In the genomic region with DNA sequence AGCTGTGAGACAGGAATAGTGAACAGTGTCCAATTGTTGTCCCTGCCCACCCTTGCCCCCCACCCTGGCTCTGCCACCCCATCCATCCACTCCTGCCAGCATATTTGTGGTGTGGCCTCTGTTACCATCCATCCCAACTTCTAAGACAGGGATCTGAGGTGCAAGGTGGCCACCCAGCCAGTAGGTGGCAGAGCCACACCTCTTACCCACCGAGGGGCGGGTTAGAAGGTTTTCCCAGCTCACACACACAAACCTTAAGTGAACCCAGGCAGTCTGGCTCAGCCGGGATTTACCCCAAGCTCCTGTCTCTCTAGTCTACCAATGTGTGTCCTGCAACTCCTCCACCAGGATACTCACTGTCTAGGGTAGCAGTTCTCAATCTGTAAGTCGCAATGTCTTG, we compare ENCODE assay signal across 9 mouse cellular contexts. TPM values are rescaled to one million over a fixed set of nuclear protein-coding genes. Genes with fewer than 3 reads are reported as not detected.
DNase-seq lines count a peak whose midpoint lies in the region; ATAC-seq and TF ChIP-seq lines count a peak whose summit lies in the region.
"Had no signal": no experiment of that assay in that cellular context is flagged by ENCODE, and none has a peak within 500 bp of the region (broad histone marks: within the 10 kb centered on the region; RNA-seq: fewer than 3 reads in every experiment).

No protein-coding gene starts in this region.

- ATAC-seq in frontal cortex, adult (ENCODE audit: low TSS enrichment), result peak; percentile 52; the same call in 1 of the 2 replicates
- peak; percentile 52; the same call in 1 of the 2 replicates for ATAC-seq in kidney, embryonic 14.5 days (ENCODE audit: low FRiP score, low TSS enrichment)
- no peak for ATAC-seq in forebrain, embryonic 15.5 days (replicated peaks)

- H3K36me3 ChIP-seq in spleen, adult 2 months (ENCODE audit: control insufficient read depth, insufficient read depth, low read length), result no peaks in the 10 kb centered on the region
- H3K36me3 ChIP-seq in kidney, embryonic 14.5 days (ENCODE audit: control insufficient read depth, insufficient read depth, low read length), result no peaks in the 10 kb centered on the region
- no peaks in the 10 kb centered on the region for H3K36me3 ChIP-seq in forebrain, embryonic 15.5 days
- H3K36me3 ChIP-seq: neural tube, embryonic 13.5 days had no signal

- no peaks in the 10 kb centered on the region for H3K9me3 ChIP-seq in kidney, embryonic 14.5 days (ENCODE audit: control insufficient read depth, low read length)
- no peaks in the 10 kb centered on the region for H3K9me3 ChIP-seq in forebrain, embryonic 15.5 days
- H3K9me3 ChIP-seq: neural tube, embryonic 13.5 days had no signal

- WGBS in spleen, adult 2 months, result 26% methylated on average over 4 of the region's 4 CpGs
- WGBS in cerebellum, adult 2 months, result 30% methylated on average over 4 of the region's 4 CpGs
- WGBS in kidney, embryonic 14.5 days, result 27% methylated on average over 4 of the region's 4 CpGs
- WGBS in forebrain, embryonic 15.5 days, result 26% methylated on average over 4 of the region's 4 CpGs

- no peak overlapping the region for H3K4me2 ChIP-seq in kidney, embryonic 14.5 days (replicated peaks; ENCODE audit: low read depth, low read length)
- no peak overlapping the region for H3K4me2 ChIP-seq in forebrain, embryonic 15.5 days (replicated peaks)
- H3K4me2 ChIP-seq: neural tube, embryonic 13.5 days had no signal

- DNase-seq in frontal cortex, postnatal 25 days (ENCODE audit: low spot score in 2 of 2), result no peak
- DNase-seq in spleen, adult 2 months (ENCODE audit: low read depth in 1 of 2, low spot score in 2 of 2), result peak in 1 of 2 experiments; percentile 17
- DNase-seq in spleen, adult 12 weeks (ENCODE audit: low spot score), result no peak
- peak in 1 of 2 experiments; percentile 25 for DNase-seq in cerebellum, adult 2 months
- peak; percentile 59 for DNase-seq in ovary, postnatal 36 days (ENCODE audit: low spot score)

- no peak overlapping the region for H3K9ac ChIP-seq in kidney, embryonic 14.5 days (ENCODE audit: low read depth, low read length)
- no peak overlapping the region for H3K9ac ChIP-seq in forebrain, embryonic 15.5 days (replicated peaks)
- H3K9ac ChIP-seq: neural tube, embryonic 13.5 days had no signal

- H3K27ac ChIP-seq in spleen, adult 2 months (ENCODE audit: insufficient read depth, low read length), result no peak overlapping the region
- H3K27ac ChIP-seq in cerebellum, adult 2 months (ENCODE audit: insufficient read depth, low read length), result no peak overlapping the region
- H3K27ac ChIP-seq in kidney, embryonic 14.5 days (ENCODE audit: low read depth, low read length), result no peak overlapping the region
- H3K27ac ChIP-seq in forebrain, embryonic 15.5 days (replicated peaks), result no peak overlapping the region
- H3K27ac ChIP-seq: neural tube, embryonic 13.5 days had no signal

- H3K27me3 ChIP-seq in spleen, adult 2 months (ENCODE audit: control insufficient read depth, insufficient read depth, low read length), result no peaks in the 10 kb centered on the region
- H3K27me3 ChIP-seq in cerebellum, adult 2 months (ENCODE audit: control insufficient read depth, insufficient read depth, low read length), result no peaks in the 10 kb centered on the region
- no peaks in the 10 kb centered on the region for H3K27me3 ChIP-seq in kidney, embryonic 14.5 days (ENCODE audit: control insufficient read depth, insufficient read depth, low read length)
- no peaks in the 10 kb centered on the region for H3K27me3 ChIP-seq in forebrain, embryonic 15.5 days

- no peaks in the 10 kb centered on the region for H3K4me1 ChIP-seq in spleen, adult 2 months (ENCODE audit: control insufficient read depth, insufficient read depth, insufficient read length)
- H3K4me1 ChIP-seq in cerebellum, adult 2 months (ENCODE audit: control insufficient read depth, insufficient read depth, low read length), result no peaks in the 10 kb centered on the region; the same call in 1 of the 2 replicates
- no peaks in the 10 kb centered on the region for H3K4me1 ChIP-seq in kidney, embryonic 14.5 days (ENCODE audit: control insufficient read depth, insufficient read depth, low read length)
- no peaks in the 10 kb centered on the region for H3K4me1 ChIP-seq in forebrain, embryonic 15.5 days
- H3K4me1 ChIP-seq: neural tube, embryonic 13.5 days had no signal

- TF ChIP-seq CTCF in spleen, adult 2 months (IDR thresholded peaks at IDR 0.05; ENCODE audit: extremely low read depth, insufficient read depth, insufficient read length, insufficient replicate concordance), result peak; percentile 61; the same call in 1 of the 2 replicates
- TF ChIP-seq CTCF in cerebellum, adult 2 months (IDR thresholded peaks at IDR 0.05; ENCODE audit: borderline replicate concordance, insufficient read depth, low read depth, low read length), result peak; percentile 66

- no peak overlapping the region for H3K4me3 ChIP-seq in spleen, adult 2 months (ENCODE audit: extremely low read depth, insufficient read depth, insufficient read length)
- no peak overlapping the region for H3K4me3 ChIP-seq in cerebellum, adult 2 months (replicated peaks; ENCODE audit: insufficient read depth, low read depth, low read length)
- H3K4me3 ChIP-seq in kidney, embryonic 14.5 days (ENCODE audit: low read length), result no peak overlapping the region
- H3K4me3 ChIP-seq in forebrain, embryonic 15.5 days, result no peak overlapping the region
- H3K4me3 ChIP-seq: neural tube, embryonic 13.5 days had no signal

- no peak for TF ChIP-seq POLR2A in spleen, adult 2 months (IDR thresholded peaks at IDR 0.05; ENCODE audit: low read depth, low read length)
- no peak for TF ChIP-seq POLR2A in cerebellum, adult 2 months (IDR thresholded peaks at IDR 0.05; ENCODE audit: borderline replicate concordance, insufficient read depth, low read length)

RNA-seq across cellular contexts. Expression of gene Lamc3, which starts 30.5 kb away (rescaled TPM):
- polyA plus RNA-seq in spleen, adult 2 months (2012; rRNA removed), result 2.1 and 2.7 TPM in 2 replicates
- 3.8 and 4.0 TPM in 2 replicates for polyA plus RNA-seq in cerebellum, adult 2 months (2012; rRNA removed)
- 2.0 and 3.6 TPM in 2 replicates for polyA plus RNA-seq in kidney, embryonic 14.5 days (2014; fragmentation: Nextera tagmentation; extraction: Ambion mirVana)
- 2.9 TPM in 2 replicates for polyA plus RNA-seq in forebrain, embryonic 15.5 days (2015; fragmentation: Nextera tagmentation; extraction: Ambion mirVana)

RNA-seq across cellular contexts. Expression of gene Aif1l, which starts 32.3 kb away (rescaled TPM):
- polyA plus RNA-seq in spleen, adult 2 months (2012; rRNA removed), result 0.75 and 0.77 TPM in 2 replicates
- polyA plus RNA-seq in cerebellum, adult 2 months (2012; rRNA removed), result 11.7 and 14.1 TPM in 2 replicates
- 55.8 and 72.1 TPM in 2 replicates for polyA plus RNA-seq in kidney, embryonic 14.5 days (2014; fragmentation: Nextera tagmentation; extraction: Ambion mirVana)
- 46.8 and 52.2 TPM in 2 replicates for polyA plus RNA-seq in forebrain, embryonic 15.5 days (2015; fragmentation: Nextera tagmentation; extraction: Ambion mirVana)

RNA-seq across cellular contexts. Expression of gene Nup214, which starts 56.6 kb away (rescaled TPM):
- polyA plus RNA-seq in spleen, adult 2 months (2012; rRNA removed), result 29.5 and 30.1 TPM in 2 replicates
- 43.7 and 47.0 TPM in 2 replicates for polyA plus RNA-seq in cerebellum, adult 2 months (2012; rRNA removed)
- 79.4 and 97.4 TPM in 2 replicates for polyA plus RNA-seq in kidney, embryonic 14.5 days (2014; fragmentation: Nextera tagmentation; extraction: Ambion mirVana)
- polyA plus RNA-seq in forebrain, embryonic 15.5 days (2015; fragmentation: Nextera tagmentation; extraction: Ambion mirVana), result 72.9 and 77.6 TPM in 2 replicates
